Mouse (Mus musculus): ENCODE data around the gene Frmd4a. TPM values are rescaled to one million over a fixed set of nuclear protein-coding genes. Genes with fewer than 3 reads are reported as not detected.
A peak's percentile ranks its signal among the peaks of the same experiment; 100 is the strongest.

Gene Frmd4a
- total RNA-seq, 2 experiments from 2014 or later = 51.3 to 52.7 TPM

DNA sequence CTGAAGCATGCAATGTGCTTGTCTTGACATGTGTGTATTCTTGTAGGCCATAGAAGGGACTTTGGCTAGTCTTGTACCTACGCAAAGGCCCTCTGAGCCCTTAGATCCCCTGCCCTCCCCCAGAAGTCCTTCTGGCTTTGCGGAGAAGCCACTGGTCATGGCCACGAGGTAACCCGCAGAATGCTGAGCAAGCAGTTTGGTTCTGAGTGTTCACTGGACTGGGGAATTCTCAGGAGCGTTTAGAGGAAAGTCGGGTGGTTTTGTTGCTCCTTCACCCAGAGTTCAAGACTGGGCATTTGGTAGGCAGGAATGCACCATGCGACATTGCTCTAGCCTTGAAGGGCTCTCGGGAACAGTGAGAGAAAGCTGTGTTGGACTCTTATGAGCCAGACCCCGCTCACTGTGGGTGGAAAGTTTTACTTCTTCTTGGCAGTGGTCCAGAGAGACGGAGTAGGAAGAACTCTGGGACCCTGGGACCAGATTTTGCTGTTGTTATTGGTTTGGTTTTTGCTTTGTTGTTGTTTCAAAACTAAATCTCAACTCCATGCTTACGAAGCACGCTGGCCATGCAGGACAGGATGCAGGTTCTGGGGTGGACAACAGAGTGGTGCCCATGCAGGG is 432.5 kb downstream of the Frmd4a start:
- no peak for DNase-seq

DNA sequence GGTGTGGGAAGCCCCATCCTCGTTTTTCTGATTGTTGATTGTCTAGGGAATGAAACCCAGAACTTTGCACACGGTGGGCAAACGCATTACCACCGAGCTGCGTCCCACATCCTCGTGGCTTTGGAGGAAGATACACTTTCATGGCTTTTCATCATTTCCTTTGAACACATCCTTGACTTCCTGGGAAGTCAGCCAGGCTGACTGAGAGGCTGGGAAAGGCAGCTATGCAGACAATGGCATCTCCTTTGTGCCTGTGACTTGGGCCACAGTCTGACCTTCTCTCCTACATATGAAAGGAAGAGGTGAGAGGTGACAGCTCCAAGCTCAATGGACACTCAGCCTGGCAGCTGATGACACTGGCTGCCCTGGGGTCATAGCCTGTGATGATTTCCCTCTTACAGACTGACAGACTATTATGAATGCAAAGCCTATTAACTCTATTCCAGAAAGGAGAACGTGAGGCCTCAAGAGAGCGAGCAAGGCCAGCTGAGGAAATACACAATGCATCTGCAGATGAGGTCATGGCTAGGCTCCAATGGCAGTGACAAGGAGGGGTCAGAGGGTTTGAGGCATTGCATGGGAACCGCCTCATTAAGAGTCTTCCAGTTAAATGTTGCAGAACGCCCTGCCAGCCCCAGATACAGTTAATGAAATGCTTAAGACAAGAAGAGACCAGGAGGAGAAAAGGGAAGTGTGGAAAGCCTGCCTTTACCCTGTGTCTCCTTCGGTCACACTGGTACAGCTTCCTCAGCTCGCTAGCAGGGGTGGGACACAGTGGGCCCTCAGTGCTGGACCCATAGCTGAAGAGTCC is 435.3 kb downstream of the Frmd4a start:
- DNase-seq = peak; percentile 55

DNA sequence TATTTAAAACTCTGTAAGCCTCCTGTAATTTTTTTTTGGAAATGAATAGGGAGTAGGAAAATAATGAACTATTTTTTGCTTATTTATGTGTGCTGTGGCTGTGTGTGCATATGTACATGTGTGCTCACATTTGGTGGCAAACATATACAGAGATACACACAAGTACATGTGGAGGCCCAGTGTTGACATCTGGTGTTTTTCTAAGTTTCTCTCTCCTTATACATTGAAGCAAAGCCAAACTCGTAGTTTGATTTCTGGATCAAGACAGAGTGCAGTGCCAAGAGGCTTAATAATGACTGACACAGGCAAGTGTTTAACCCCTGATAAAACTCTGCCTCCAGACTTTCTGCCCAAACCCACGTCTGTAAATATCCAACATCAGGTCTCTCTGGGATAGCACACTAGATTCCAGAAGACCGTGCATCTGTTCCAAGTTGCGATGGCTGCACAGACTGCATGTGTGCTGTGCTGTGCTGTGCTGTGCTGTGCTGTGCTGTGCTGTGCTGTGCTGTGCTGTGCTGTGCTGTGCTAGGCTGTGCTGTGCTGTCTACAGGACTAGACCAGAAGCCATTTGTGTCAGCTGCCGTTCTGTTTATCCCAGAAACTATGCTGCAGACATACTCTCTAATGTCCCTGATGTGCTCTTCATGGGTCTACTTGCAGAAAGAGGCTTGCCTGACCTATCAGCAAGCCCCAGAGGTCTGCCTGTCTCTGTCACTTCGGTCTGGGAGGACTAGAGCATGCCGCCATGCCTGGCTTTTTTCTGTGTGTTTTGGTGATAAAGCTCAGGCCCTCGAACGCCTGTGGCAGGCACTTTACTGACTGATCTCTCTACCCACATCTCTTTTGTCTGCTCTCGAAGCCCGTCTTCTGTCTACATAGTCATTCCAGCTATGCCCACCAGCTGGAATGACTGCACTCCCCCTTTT is 437.8 kb downstream of the Frmd4a start:
- DNase-seq = no peak

DNA sequence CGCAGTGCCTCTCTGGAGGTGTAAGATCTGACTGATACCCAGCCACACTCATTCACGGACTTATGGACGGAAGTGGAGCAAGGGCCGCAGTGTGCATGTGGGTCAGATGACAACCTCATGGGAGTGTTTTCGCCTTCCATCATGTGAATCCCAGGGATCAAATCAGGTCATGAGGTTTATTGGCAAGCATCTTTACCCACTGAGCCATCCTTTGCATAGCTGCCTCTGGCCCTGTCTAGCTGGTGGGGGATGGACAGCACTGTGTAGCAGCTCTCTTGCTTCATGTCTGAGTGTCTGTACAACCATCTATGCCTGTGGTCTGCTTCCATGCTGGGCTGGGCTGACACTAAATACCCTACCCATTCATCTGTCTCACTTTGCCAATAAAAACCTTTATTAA is 443.4 kb downstream of the Frmd4a start:
- DNase-seq = no peak

DNA sequence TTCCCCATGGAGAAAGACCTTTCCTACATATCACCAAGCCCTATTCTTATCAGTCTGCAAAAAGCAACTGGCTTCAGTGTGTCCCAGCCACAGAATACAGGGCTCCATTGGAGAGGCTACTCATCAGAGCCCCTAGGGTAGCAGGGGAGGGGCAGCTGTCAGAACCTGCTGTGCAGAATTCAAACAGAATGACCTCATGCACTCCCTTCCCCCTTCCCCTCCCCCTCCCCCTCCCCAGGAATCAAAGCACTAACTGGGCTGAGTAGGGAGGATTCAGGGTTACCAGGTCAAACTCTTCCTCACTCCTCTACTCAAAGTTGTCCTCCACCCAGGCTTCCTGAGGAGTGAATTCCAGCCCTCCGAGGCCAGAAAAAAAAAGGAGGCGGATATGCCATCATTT is 444.0 kb downstream of the Frmd4a start:
- no peak for DNase-seq

DNA sequence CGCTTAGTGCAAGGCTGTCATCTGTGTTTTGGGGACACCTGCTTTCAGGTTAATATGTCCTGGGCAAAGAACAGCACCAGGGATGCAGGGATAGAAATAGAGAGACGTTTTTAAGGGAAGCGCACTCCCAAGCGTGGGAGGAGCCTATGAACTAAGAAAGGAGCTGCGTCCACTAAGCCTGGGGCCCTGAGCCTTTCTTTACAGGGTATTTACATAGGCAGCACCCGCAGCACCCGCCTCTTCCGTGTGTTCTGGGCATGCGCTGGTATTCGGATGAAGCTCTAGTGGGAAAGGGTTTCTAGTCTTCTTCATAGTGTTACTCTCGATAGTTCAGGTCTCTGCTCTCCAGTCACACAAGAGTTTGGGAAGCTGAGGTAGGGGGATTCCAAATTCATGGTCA is 445.0 kb downstream of the Frmd4a start:
- DNase-seq = no peak

DNA sequence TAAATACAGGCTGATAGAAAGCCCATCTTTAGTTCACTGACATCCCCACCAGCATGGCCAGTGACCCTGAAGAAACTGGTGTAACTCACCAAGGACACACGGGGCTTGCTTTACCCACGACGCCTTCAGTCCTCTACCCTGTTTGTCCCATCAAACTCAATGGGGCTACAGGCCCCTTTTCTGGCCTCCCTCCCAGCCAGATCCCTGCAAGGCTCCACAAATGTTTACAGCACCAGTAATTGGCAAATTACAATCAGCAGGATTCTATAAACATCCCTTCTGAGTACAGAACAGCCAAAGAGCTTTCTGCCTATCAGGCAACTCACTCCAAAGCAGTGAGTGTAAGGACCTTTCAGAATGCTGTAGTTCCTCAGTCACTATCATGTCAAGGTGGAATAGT is 448.6 kb downstream of the Frmd4a start:
- DNase-seq = no peak

DNA sequence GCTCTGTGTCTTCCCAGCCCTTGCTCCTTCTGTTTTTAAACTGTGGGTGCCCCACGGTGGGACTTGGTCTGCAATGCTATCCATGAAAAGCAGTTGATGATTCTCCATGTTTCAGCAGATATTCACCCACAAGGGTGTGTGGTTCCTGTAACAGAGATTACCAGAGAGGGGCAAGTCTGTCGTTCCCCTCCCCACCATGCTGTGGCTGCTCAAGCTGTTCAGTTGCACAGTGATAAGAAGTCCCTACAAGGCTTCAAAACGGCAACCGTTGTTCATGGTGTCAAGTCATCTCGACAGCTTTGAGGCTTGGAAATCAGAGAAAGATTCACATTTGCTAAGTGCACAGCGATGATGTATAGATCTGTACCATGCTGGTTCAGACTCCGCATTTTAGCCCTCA is 449.8 kb downstream of the Frmd4a start:
- no peak for DNase-seq

DNA sequence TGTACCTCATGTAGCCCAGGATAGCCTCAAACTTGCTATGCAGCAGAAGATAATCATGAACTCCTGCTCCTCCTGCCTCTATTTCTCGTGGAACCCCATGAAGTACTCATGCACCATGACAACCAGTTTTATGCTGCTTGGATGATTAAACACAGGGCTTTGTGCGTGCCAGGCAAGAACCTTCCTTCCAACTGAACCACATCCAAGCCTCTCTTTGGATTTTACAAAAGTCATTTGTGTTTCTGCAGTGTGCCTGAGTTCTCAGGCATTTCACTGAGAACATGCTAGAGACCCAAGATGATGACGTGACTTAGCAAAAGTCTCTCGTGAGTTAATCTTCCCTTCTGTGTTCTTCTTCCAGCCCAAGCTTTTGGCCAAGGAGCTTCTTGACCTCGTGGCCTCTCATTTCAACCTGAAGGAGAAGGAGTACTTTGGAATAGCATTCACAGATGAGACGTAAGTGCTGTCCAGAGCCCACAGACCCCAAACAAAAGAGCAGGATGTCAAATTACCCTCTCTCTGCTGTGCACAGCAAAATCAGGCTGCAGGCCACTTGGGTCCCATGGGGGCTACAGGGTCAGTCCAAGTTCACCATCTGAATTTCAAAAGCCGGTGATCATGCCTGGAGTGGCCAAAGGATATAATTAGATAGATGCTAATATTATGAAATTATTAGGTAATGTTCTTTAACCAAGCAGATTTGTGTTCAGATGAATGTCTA is 455.4 kb downstream of the Frmd4a start:
- peak; percentile 72 for DNase-seq

DNA sequence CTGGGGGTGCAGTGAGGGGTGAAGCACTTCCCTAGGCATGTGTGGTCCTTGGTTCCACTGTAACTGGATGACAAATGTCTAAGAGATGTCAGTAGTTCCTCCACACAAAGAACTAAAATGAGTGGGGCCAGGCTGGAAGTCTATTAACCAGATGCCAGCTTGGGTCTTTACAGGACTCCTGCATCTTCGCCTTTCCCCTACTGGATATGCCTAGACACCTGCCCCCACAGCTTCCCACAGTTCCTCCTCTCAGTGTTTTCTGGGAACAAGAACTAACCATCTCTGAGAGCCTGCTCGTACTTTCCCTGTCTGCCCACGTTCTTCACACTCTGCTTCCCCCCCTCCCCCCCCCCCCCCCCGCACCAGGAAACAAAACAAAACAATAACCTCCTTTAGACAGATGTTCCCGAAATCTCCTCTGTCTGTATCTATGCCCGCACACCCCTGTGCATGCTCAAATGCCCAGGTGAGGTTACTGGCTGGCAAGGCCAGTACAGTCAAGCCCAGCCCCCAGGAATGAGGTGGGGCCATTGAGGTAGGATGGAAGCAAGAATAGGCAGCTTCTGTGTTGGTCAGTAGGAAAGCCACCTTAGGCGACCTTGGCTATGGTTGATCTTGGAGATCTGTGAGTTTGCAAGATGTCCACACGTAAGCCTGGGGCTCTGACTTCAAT is 456.5 kb downstream of the Frmd4a start:
- no peak for DNase-seq

DNA sequence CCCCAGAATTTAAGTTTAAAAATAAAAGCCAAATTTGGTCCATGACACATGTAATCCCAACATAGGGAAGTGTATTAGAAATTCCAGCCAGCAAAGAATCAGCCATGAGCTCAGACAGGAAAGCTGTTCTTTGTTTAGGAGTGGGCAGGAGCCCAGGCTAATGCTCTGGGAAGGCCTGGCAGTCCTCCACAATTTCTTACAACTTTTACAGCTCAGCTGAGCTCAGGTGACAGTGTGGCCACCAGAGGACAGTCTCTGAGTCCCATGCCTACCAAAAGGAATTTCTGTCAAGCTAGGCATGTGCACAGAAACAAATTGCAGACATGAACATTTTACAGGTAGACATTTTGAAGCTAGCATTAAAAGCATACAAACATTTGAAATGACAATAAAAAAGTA is 457.0 kb downstream of the Frmd4a start:
- peak; percentile 61 for DNase-seq

DNA sequence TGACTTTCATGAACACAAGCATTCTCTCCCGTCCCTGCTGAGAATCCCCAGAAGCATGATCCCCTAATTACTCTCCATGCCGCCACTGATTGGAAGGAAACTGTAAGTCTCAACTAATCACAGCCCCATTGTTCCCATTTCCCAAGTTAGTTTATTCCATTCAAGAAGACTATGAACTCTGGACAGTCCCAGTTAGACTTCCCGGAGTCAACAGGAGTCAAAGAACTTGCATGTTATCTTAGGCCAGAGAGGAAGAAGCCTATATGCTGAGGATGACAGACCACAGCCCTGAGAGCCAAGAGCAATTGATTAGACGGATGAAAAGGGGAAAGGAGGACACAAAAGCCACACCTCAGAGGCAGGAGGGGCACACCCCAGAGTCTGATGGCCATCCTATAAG is 458.5 kb downstream of the Frmd4a start:
- no peak for DNase-seq

DNA sequence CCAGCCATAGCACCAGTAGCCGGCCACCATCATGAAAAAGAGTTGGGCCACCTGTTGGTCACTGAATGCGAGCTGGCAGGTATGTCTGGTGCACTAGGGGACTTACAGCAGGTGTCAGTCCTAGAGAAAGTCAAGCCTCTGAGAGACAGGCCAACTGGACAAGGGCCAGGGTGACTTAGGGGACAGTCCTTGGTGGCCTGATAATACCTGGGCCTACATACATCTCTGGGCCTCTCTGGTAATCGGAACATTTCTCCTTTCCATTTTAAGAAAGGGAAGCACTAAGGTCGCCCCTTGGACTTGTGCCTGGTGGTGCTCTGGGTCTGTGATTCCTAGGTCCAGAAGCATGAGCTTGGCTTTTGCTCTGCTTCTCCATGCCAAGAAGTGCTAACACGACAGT is 459.1 kb downstream of the Frmd4a start:
- DNase-seq = no peak

DNA sequence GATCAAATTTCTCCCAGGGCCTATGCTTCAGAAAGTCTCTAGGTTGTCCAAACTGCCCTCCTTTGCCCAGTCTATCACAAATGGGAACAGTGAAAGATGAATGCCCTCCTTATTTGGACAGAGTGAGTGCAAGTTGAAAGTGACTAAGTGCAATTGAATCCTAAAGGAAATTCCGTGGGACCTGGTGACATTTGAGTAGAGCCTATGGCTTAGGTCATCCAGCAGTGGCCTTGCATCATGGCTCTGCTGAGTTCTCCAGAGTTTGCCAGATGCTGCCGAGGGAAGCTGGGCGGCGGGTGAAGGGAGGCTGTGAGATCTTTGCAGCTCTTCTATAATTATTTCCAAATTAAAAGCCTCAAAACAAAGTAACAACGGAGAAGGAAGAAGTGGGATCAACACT is 459.8 kb downstream of the Frmd4a start:
- DNase-seq = no peak

DNA sequence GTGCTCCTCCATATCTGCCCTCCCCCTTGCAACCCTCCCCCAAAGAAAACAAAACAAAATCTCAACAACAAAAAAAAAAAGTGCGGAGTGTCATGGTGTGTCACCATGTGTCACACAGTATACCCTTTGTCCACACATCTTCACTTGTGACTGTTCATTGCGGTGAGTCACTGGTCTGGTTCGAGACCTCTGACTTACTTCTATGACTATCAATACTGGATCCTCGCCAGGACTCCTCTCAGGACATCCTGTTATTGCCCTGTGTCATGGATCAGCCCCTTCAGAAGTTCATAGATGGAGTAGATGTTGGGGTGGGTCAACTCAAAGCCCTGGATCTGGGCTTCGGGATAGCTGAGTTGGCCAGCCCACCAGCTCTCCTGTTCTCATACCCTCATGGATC is 462.7 kb downstream of the Frmd4a start:
- DNase-seq = no peak

DNA sequence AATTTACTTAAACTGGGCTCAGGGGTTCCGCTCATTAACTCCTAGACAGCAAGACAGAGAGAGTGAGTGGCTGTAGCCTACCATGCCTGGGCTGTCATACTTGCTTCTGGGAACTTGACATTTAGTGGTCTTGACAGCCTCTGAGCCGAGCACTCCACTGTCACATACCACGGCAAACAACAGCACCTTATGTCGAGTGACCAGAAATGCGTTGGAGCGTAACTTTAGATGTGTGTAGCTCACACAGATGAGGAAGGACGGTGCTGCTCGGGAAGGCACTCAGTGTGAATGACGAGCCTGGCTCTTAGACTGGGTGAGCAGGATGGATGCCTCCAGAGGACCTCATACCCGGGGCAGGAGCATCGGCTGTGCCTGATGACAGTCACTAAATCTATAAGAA is 463.6 kb downstream of the Frmd4a start:
- no peak for DNase-seq

DNA sequence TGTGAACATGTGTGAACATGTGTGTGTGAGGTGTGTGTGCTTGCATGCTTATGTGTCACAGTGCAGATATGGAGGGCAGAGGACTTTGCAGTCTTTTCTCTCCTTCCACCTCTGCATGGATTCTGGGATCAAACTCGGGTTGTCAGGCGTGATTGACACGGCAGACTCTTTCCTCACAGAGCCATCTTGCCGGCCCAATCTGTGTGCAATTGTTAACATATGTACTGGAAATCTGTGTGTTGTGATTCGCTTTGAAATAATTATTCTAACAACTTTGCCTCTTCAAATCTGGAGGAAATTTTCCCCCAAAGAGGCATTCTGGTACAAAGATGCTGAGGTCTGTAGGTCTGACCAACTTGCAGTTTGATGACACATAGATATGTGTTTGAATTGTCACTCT is 468.7 kb downstream of the Frmd4a start:
- no peak for DNase-seq

DNA sequence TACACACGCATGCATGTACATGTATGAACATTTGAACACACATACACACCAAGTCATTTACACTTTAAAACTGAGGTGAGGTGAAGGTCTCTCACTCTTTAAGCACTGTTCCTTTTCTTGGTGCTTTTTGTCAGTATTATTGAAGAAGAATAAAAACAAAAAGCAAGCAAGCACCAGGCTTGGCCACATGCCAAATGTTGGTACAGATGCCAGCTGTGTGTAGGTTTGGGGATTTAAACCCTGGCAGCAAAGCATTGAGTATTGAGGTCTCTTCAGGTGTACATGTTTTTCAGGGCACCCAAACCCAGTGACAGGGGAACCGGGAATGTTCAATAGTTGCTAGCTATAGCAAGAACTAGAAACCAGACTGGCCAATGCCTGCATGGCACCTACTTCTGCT is 469.8 kb downstream of the Frmd4a start:
- no peak for DNase-seq

DNA sequence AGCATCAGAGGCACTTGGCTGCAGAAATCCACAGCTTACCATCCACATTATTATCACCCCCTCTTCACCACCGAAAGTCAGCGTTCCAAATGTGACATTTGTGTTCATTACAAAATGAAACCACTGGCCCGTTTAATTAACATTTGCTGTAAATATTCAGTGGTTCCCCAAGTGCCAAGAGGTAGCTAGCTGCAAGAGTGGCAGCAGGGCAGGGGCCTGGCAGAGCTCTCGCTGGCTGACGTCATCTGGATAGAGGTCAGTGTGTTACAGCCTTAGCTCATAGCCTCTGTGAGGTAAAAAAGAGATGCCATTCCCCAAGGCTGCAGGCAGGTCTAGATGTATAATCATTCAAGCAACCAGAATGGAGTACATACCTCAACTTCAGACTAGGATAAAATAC is 473.3 kb downstream of the Frmd4a start:
- DNase-seq = peak; percentile 57

DNA sequence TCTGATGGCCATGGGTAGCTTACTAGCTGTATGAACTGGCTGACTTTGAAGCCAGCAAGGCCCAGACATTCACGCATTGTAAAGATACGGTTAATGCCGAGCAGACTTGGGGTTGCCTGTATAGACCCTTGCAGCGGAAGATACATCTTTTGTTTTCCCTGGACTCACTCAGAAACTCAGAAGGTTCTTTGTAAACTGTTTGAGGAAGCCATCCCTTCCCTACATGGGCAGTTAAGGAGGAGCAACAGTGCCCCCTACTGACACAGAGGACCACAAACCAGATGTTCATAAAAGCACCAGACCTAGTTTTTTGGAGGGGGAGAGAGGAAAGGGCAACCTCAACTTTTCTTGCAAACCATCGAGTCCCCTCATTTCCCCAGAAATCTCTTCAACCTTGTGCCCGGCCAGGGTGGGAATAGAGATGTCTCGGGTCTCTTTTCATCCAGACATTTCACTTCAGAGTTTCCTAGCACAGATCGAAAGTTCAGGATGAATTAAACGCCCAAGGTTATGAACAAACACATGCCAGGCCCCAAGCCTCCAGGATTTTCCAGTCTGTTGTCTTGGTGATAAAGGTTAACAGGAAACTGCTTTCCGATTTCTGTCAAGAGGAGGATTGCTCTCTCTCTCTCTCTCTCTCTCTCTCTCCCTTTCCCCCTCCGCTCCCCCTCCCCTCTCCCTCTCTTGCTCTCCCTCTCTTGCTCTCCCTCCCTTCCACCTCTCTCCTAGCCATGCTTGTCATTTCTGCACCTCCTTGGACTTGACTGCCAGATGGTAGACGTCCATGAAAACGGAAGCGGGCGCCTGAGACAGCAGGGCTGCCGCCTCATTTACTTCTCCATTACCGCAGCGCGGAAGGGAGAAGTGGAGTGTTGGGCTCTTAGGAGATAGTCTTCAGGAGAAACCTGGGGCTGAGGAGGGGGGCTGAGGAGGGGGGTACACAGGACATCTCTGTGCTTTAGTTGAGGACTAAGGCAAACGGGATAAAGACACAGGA is 475.3 kb downstream of the Frmd4a start:
- peak; percentile 87 for DNase-seq

DNA sequence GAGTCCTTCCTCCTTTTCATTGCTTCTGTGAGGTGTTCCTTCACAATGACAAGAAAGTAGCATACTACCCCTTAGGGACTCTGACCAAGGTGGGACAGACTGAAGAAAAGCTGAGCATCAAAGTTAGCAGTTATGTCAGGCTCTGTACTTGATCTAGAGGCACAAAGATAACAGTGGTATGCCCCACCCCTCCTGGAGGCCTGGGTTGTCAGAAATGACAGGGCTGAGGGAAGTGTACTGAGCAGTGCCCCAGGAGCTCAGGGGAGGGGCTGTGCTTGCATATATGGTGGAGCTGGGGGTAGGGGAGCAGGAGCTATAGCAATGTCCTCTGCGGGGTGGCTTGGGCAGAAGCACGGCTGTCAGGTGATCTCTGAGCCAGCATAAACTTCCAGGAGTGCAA is 477.0 kb downstream of the Frmd4a start:
- no peak for DNase-seq

Data from heart, postnatal 4 days (tissue).